Mouse (Mus musculus) lung, embryonic 15.5 days (tissue): ENCODE measurements at regions not wholly inside any gene's neighbourhood (a gene's known extent, or its start where the extent isn't known, plus 50 kb on each side); places are given as distances from the start of the nearest gene placed in this dataset.

ENCODE experiments used
- ATAC-seq: fragments of 200-750 bp; cut with Nextera tagmentation; 2 replicates; pipeline ENCODE4 v1.8.0; 2017; ENCODE audit warnings: moderate number of reproducible peaks, borderline replicate concordance; ENCODE audit not compliant: low FRiP score, low TSS enrichment; ENCODE audit errors: extremely low read depth
- H3K27ac ChIP-seq: fragments of 300-500 bp; sonication (generic); 2 replicates; pipeline ENCODE4 v1.5.1; 2015; ENCODE audit warnings: moderate library complexity, mild to moderate bottlenecking, inconsistent platforms
- H3K27me3 ChIP-seq: fragments of 300-500 bp; sonication (generic); 2 replicates; pipeline ENCODE4 v1.6.1; 2015; ENCODE audit warnings: inconsistent platforms
- H3K36me3 ChIP-seq: fragments of 300-500 bp; sonication (generic); 2 replicates; pipeline ENCODE4 v1.6.1; 2015; ENCODE audit warnings: inconsistent platforms
- H3K4me1 ChIP-seq: fragments of 300-500 bp; sonication (generic); 2 replicates; pipeline ENCODE4 v1.6.1; 2015; ENCODE audit warnings: inconsistent platforms
- H3K4me2 ChIP-seq: fragments of 300-500 bp; sonication (generic); 2 replicates; pipeline ENCODE4 v1.6.1; 2015; ENCODE audit warnings: inconsistent platforms, mild to moderate bottlenecking, moderate library complexity
- H3K4me3 ChIP-seq: fragments of 300-500 bp; sonication (generic); 2 replicates; pipeline ENCODE4 v1.5.1; 2015; ENCODE audit warnings: mild to moderate bottlenecking, inconsistent platforms
- H3K9ac ChIP-seq: fragments of 300-500 bp; sonication (generic); 2 replicates; pipeline ENCODE4 v1.6.1; 2015; ENCODE audit warnings: inconsistent platforms
- H3K9me3 ChIP-seq: fragments of 300-500 bp; sonication (generic); 2 replicates; pipeline ENCODE4 v1.6.1; 2016; ENCODE audit warnings: inconsistent platforms
- WGBS: fragments of 180-500 bp; shearing (Covaris S2); methylation state at CpG from one replicate; pipeline ENCODE4 v1.1.7; 2015; 5-methylcytosine and 5-hydroxymethylcytosine counted together

DNA sequence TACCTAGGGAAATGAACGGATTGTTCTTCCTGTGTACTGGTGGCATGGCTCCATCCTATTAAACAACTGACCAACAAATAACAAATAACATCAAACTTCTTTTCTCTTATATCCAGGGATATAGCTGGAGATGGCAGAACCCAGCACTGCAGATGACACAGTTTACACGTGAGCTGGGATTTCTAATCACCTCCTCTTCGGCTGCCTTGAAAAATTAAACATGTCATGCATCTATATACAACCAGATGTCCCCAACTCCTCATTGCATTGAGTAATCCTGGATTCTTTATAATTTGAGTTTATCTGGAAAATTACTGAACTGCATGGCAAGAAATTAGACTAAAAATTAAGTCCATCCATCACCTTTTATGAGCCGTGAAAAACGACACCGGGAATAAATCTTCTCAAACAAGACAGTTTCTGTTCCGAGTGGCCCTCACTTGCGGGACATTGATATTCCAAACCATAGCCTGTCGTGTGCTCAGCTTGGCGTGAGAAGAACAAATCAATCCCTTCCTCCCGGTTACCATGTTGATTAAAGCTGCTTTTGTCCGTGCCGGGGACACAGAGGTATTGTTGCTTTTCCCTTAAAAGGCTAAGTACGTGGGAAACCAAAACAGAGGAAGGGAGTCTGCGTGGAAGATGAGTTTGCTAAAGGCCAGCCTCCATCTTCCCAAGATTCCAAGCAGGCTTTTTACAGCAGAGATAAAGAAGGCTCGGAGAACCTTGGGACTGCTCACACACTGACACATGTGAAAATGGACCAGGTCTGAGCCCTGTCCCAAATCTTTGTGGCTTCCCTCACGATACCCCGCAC lies 92.8 kb upstream of the Spon1 start:
- no peak for ATAC-seq
- Histone ChIP-seq H3K36me3 (no peaks in the 10 kb centered on the region), H3K9ac (no peak overlapping the region), H3K9me3 (no peaks in the 10 kb centered on the region), H3K27me3 (no peaks in the 10 kb centered on the region), H3K4me1 (no peaks in the 10 kb centered on the region), H3K27ac (no peak overlapping the region), H3K4me3 (no peak overlapping the region), H3K4me2 (no peak overlapping the region)
- 56% methylated on average over 18 of the region's 18 CpGs for WGBS

DNA sequence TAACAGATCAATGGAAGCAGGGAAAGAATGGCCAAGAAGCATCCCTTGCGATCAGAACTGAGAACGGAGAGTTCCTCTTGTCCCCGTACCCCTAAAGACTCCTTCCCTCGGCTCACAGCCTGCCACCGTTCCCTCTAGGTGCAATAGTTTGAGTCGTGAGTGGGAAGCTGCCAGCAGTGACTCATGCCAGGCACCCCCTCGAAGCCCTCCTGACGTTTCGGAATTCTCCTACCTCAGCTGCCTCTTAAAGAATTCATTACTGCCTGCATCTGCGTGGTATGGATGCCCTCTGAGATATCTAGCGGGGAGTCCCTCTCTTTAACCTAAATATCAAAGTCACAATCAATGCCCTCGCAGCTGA lies 92.2 kb upstream of the Spon1 start:
- WGBS, result 68% methylated on average over 12 of the region's 12 CpGs
- Histone ChIP-seq H3K9me3 (no peaks in the 10 kb centered on the region), H3K4me2 (no peak overlapping the region), H3K4me3 (no peak overlapping the region), H3K9ac (no peak overlapping the region), H3K27ac (no peak overlapping the region), H3K36me3 (no peaks in the 10 kb centered on the region), H3K4me1 (no peaks in the 10 kb centered on the region), H3K27me3 (no peaks in the 10 kb centered on the region)
- ATAC-seq, result no peak

- Histone ChIP-seq H3K27ac (no peak overlapping the region), H3K36me3 (no peaks in the 10 kb centered on the region), H3K9me3 (no peaks in the 10 kb centered on the region), H3K9ac (no peak overlapping the region), H3K4me2 (no peak overlapping the region), H3K27me3 (no peaks in the 10 kb centered on the region), H3K4me3 (no peak overlapping the region), H3K4me1 (no peaks in the 10 kb centered on the region)
- no peak for ATAC-seq
- WGBS, result 71% methylated on average over 5 of the region's 5 CpGs
Measured at GRCm38 (mm10) chr7:113682271-113682670, 83.5 kb upstream of the Spon1 start.

DNA sequence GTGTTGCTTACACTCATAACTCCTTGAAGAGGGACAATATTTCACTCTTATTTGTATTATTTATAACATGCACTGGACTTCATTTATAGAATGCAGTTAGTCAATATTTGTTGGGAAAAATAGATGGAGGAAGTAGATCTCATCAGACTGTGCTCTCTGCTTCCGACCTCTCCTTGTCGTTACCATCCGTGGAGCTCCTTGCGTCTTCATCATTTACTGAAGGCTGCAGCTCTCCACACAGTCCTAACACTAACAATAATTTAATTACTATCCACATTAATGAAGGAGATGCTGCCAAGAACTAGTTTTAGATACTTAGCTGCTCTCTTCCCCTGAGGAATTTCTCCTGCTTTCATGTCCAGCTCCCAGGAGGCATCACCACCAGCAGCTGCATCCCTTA lies 80.4 kb upstream of the Spon1 start:
- no peak overlapping the region for H3K9ac ChIP-seq
- no peak overlapping the region for H3K27ac ChIP-seq
- no peak overlapping the region for H3K4me3 ChIP-seq
- no peaks in the 10 kb centered on the region for H3K9me3 ChIP-seq
- 95% methylated on average over 4 of the region's 4 CpGs for WGBS
- H3K4me2 ChIP-seq, result no peak overlapping the region
- H3K27me3 ChIP-seq, result no peaks in the 10 kb centered on the region
- no peaks in the 10 kb centered on the region for H3K36me3 ChIP-seq
- H3K4me1 ChIP-seq, result peaks cover 18% of the 10 kb centered on the region
- no peak for ATAC-seq

DNA sequence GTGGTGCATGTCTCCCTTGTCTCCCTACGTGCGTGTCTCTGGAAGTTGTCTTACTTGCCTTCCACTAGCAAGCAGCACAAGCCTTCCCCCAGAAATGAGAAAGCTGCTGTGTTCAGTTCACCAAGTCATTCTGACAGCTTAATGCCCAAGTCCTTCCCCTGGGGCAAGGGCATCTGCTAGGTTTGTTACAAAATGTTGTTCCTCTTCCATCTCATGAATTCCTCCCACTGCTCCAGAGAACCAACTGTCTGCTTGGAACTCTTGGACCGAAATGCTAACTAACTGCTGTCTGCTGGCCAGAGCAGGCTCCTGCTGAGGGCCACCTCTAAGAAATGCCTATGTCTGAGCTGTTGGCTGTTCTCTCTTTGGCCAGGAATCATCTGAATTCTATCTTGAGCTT lies 79.3 kb upstream of the Spon1 start:
- Histone ChIP-seq H3K27me3 (no peaks in the 10 kb centered on the region), H3K4me2 (no peak overlapping the region), H3K36me3 (no peaks in the 10 kb centered on the region), H3K9ac (no peak overlapping the region), H3K4me3 (no peak overlapping the region), H3K27ac (no peak overlapping the region), H3K4me1 (peaks cover 18% of the 10 kb centered on the region), H3K9me3 (no peaks in the 10 kb centered on the region)
- 80% methylated on average over 3 of the region's 3 CpGs for WGBS
- no peak for ATAC-seq

DNA sequence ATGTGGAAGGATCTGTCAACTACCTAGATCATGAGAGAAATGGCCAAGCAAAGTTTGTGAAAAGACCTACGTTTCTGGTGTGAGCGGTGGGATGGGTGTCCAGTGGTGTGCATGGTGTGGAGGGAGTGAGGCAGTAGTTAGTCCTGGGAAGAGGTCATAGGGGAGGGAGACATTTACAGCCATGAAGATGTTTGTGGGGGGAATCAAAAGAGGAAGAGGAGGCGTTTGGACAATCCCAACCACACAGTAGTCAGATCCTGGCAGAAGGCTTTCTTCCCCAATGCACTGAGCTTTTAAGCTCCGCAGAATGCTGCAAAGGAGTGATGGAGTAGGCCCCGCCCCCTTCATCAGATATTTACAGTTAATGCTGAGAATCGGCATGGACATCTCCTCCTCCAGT lies 78.2 kb upstream of the Spon1 start:
- Histone ChIP-seq H3K27ac (peak overlapping the region; percentile 75; the same call in 1 of the 2 replicates), H3K4me3 (no peak overlapping the region), H3K9ac (no peak overlapping the region), H3K36me3 (no peaks in the 10 kb centered on the region), H3K4me1 (peaks cover 18% of the 10 kb centered on the region), H3K4me2 (no peak overlapping the region), H3K27me3 (no peaks in the 10 kb centered on the region), H3K9me3 (no peaks in the 10 kb centered on the region)
- WGBS, result 63% methylated on average over 6 of the region's 6 CpGs
- no peak for ATAC-seq

DNA sequence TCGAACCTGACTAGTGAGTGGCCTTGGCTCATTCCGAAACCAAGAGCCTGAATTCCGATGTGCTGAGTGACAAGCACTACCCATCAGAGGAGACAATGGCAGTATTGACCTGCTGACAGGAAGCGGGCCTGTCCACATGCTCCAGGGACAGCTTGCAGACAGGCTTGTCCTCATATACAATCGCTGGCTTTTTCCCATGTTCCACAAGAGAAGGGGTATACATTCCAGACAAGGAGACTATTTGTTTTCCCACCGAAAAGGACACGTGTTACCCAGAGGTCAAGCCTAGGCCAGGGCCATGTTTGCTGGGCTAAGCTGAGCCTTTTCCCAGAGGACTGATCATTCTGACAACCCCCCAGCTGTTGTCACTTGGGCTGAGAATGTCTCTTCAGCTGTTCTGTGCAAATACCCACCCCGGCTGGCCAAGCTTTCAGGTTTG lies 77.5 kb upstream of the Spon1 start:
- Histone ChIP-seq H3K4me2 (no peak overlapping the region), H3K4me1 (peaks cover 18% of the 10 kb centered on the region), H3K27ac (peak overlapping the region; percentile 75), H3K27me3 (no peaks in the 10 kb centered on the region), H3K4me3 (no peak overlapping the region), H3K9ac (no peak overlapping the region), H3K36me3 (no peaks in the 10 kb centered on the region), H3K9me3 (no peaks in the 10 kb centered on the region)
- no peak; the same call in 1 of the 2 replicates for ATAC-seq
- 20% methylated on average over 8 of the region's 8 CpGs for WGBS

DNA sequence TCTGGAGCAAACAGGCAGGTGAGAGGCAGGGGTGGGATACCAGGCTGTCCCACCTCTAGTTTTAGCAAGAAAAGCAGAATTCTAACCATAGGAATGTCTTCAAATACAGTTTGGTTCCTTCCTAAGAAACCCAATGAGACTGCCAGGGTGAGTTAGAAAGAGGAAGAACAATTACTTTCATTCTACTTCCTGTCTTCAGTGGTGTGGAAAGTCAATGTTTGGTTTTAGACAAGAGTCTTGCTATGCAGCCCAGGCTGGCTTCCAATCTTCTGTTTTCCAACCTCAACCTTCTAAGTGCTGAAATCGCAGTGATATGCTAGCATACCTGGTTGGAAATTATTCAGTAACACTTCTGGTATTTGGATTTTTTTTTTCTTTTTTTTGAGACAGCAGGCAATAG lies 77.1 kb upstream of the Spon1 start:
- no peak for ATAC-seq
- Histone ChIP-seq H3K4me3 (no peak overlapping the region), H3K9me3 (no peaks in the 10 kb centered on the region), H3K36me3 (no peaks in the 10 kb centered on the region), H3K4me1 (peaks cover 18% of the 10 kb centered on the region), H3K27me3 (no peaks in the 10 kb centered on the region), H3K4me2 (no peak overlapping the region), H3K9ac (no peak overlapping the region), H3K27ac (peak overlapping the region; percentile 75)
- WGBS, result 51% methylated on average over 1 of the region's 1 CpGs

- Histone ChIP-seq H3K4me1 (peaks cover 18% of the 10 kb centered on the region), H3K9me3 (no peaks in the 10 kb centered on the region), H3K9ac (no peak overlapping the region), H3K27ac (0 out of 2 replicates have a peak overlapping the region, but pooled peaks have one; percentile 15), H3K4me3 (no peak overlapping the region), H3K27me3 (no peaks in the 10 kb centered on the region), H3K36me3 (no peaks in the 10 kb centered on the region), H3K4me2 (no peak overlapping the region)
- 44% methylated on average over 2 of the region's 2 CpGs for WGBS
- no peak for ATAC-seq
Measured at GRCm38 (mm10) chr7:113689131-113689530, 76.7 kb upstream of the Spon1 start.

GRCm38 (mm10) chr7:113691756-113692155 lies 74.0 kb upstream of the Spon1 start:
- no peak overlapping the region for H3K27ac ChIP-seq
- no peak; the same call in 1 of the 2 replicates for ATAC-seq
- WGBS, result 58% methylated on average over 2 of the region's 2 CpGs

GRCm38 (mm10) chr7:113693526-113693925 lies 72.3 kb upstream of the Spon1 start:
- Histone ChIP-seq H3K9me3 (no peaks in the 10 kb centered on the region), H3K4me1 (peaks cover 7% of the 10 kb centered on the region), H3K36me3 (no peaks in the 10 kb centered on the region), H3K4me2 (no peak overlapping the region), H3K27ac (no peak overlapping the region), H3K9ac (no peak overlapping the region), H3K27me3 (no peaks in the 10 kb centered on the region), H3K4me3 (no peak overlapping the region)
- ATAC-seq, result no peak
- WGBS, result 30% methylated on average over 3 of the region's 3 CpGs

More at GRCm38 (mm10) chr7:113691756-113692155, 74.0 kb upstream of the Spon1 start:
- Histone ChIP-seq H3K9me3 (no peaks in the 10 kb centered on the region), H3K4me3 (no peak overlapping the region), H3K4me2 (no peak overlapping the region), H3K9ac (no peak overlapping the region), H3K36me3 (no peaks in the 10 kb centered on the region), H3K27me3 (no peaks in the 10 kb centered on the region), H3K4me1 (peaks cover 18% of the 10 kb centered on the region)

- Histone ChIP-seq H3K4me1 (no peaks in the 10 kb centered on the region), H3K9me3 (no peaks in the 10 kb centered on the region), H3K36me3 (no peaks in the 10 kb centered on the region), H3K4me2 (no peak overlapping the region), H3K27ac (no peak overlapping the region), H3K4me3 (no peak overlapping the region), H3K9ac (no peak overlapping the region), H3K27me3 (no peaks in the 10 kb centered on the region)
- 52% methylated on average over 5 of the region's 5 CpGs for WGBS
- ATAC-seq, result no peak
Measured at GRCm38 (mm10) chr7:113694466-113694865, 71.3 kb upstream of the Spon1 start.
